Mouse (Mus musculus): Measurements from ENCODE around the gene Fzd4. TPM values are rescaled to one million over a fixed set of nuclear protein-coding genes. Genes with fewer than 3 reads are reported as not detected.

The Fzd4 gene
- polyA plus RNA-seq, 1 experiment from 2014 or later: 12.8 TPM

Other genes with a start within 250 kb of the Fzd4 start
- gene Tmem135, start 133 bp upstream of the Fzd4 start, polyA plus RNA-seq (2015; fragmentation: Nextera tagmentation; extraction: Ambion mirVana): 35.5 and 37.3 TPM in 2 replicates
- 65.8 and 73.6 TPM in 2 replicates for gene Prss23, start 122.8 kb downstream of the Fzd4 start, polyA plus RNA-seq (2015; fragmentation: Nextera tagmentation; extraction: Ambion mirVana)
- gene Me3, start 228.0 kb downstream of the Fzd4 start, polyA plus RNA-seq (2015; fragmentation: Nextera tagmentation; extraction: Ambion mirVana): 2.5 and 4.2 TPM in 2 replicates

All from stomach, embryonic 15.5 days (tissue).